Mouse (Mus musculus): ENCODE data around the gene Abcc9. TPM values are rescaled to one million over a fixed set of nuclear protein-coding genes. Genes with fewer than 3 reads are reported as not detected.
"Not testable (repeated sequence)": the region's sequence is repeated elsewhere in the genome, so short reads cannot be mapped to it uniquely, and the experiment has no call there.

The Abcc9 gene
- total RNA-seq, 2 experiments from 2014 or later, result 4.2 to 4.8 TPM

GRCm38 (mm10) chr6:142710690-142711089 is 8.6 kb upstream of the Abcc9 start:
- intact Hi-C loops (cut with DNase I), result no loop called here
- no peak for DNase-seq (ENCODE audit: low spot score in 2 of 2)

- intact Hi-C loops (cut with DNase I), result no loop called here
- DNase-seq (ENCODE audit: low spot score in 2 of 2), result no peak
Measured at GRCm38 (mm10) chr6:142708369-142708768, 6.3 kb upstream of the Abcc9 start.

GRCm38 (mm10) chr6:142706688-142707087 is 4.6 kb upstream of the Abcc9 start:
- intact Hi-C loops (cut with DNase I), result no loop called here
- no peak for DNase-seq (ENCODE audit: low spot score in 2 of 2)

- no peak for DNase-seq (ENCODE audit: low spot score in 2 of 2)
- intact Hi-C loops (cut with DNase I), result no loop called here
Measured at GRCm38 (mm10) chr6:142703441-142703930, 1.4 kb upstream of the Abcc9 start.

GRCm38 (mm10) chr6:142701161-142701560 is 954 bp downstream of the Abcc9 start:
- no peak for DNase-seq (ENCODE audit: low spot score in 2 of 2)
- intact Hi-C loops (cut with DNase I), result no loop called here

- intact Hi-C loops (cut with DNase I), result no loop called here
- no peak for DNase-seq (ENCODE audit: low spot score in 2 of 2)
Measured at GRCm38 (mm10) chr6:142700753-142701152, 1.4 kb downstream of the Abcc9 start.

- intact Hi-C loops (cut with DNase I), result no loop called here
- no peak for DNase-seq (ENCODE audit: low spot score in 2 of 2)
Measured at GRCm38 (mm10) chr6:142692085-142692484, 10.0 kb downstream of the Abcc9 start.

GRCm38 (mm10) chr6:142689673-142690072 is 12.4 kb downstream of the Abcc9 start:
- no peak for DNase-seq (ENCODE audit: low spot score in 2 of 2)
- intact Hi-C loops (cut with DNase I), result no loop called here

GRCm38 (mm10) chr6:142682985-142683691 is 19.0 kb downstream of the Abcc9 start:
- intact Hi-C loops (cut with DNase I), result no loop called here
- DNase-seq (ENCODE audit: low spot score in 2 of 2), result no peak

GRCm38 (mm10) chr6:142670021-142670420 is 32.1 kb downstream of the Abcc9 start:
- DNase-seq (ENCODE audit: low spot score in 2 of 2), result no peak
- intact Hi-C loops (cut with DNase I), result no loop called here

- DNase-seq (ENCODE audit: low spot score in 2 of 2), result no peak
- intact Hi-C loops (cut with DNase I), result no loop called here
Measured at GRCm38 (mm10) chr6:142669343-142669742, 32.8 kb downstream of the Abcc9 start.

- DNase-seq (ENCODE audit: low spot score in 2 of 2), result no peak
- intact Hi-C loops (cut with DNase I), result no loop called here
Measured at GRCm38 (mm10) chr6:142668831-142669230, 33.3 kb downstream of the Abcc9 start.

- intact Hi-C loops (cut with DNase I), result no loop called here
- no peak for DNase-seq (ENCODE audit: low spot score in 2 of 2)
Measured at GRCm38 (mm10) chr6:142668419-142668766, 33.7 kb downstream of the Abcc9 start.

GRCm38 (mm10) chr6:142667701-142668418 is 34.3 kb downstream of the Abcc9 start:
- no peak for DNase-seq (ENCODE audit: low spot score in 2 of 2)
- intact Hi-C loops (cut with DNase I), result no loop called here

GRCm38 (mm10) chr6:142662056-142662455 is 40.1 kb downstream of the Abcc9 start:
- intact Hi-C loops (cut with DNase I); DNase-seq (ENCODE audit: low spot score in 2 of 2): not testable (repeated sequence)

- intact Hi-C loops (cut with DNase I), result no loop called here
- DNase-seq (ENCODE audit: low spot score in 2 of 2), result no peak
Measured at GRCm38 (mm10) chr6:142659038-142659437, 43.1 kb downstream of the Abcc9 start.

GRCm38 (mm10) chr6:142654561-142654960 is 47.6 kb downstream of the Abcc9 start:
- intact Hi-C loops (cut with DNase I), result no loop called here
- DNase-seq (ENCODE audit: low spot score in 2 of 2), result no peak

GRCm38 (mm10) chr6:142652175-142652574 is 49.9 kb downstream of the Abcc9 start:
- DNase-seq (ENCODE audit: low spot score in 2 of 2), result no peak
- intact Hi-C loops (cut with DNase I), result no loop called here

- intact Hi-C loops (cut with DNase I), result no loop called here
- DNase-seq (ENCODE audit: low spot score in 2 of 2), result no peak
Measured at GRCm38 (mm10) chr6:142649331-142649730, 52.8 kb downstream of the Abcc9 start.

- no peak for DNase-seq (ENCODE audit: low spot score in 2 of 2)
- intact Hi-C loops (cut with DNase I), result no loop called here
Measured at GRCm38 (mm10) chr6:142645474-142645873, 56.6 kb downstream of the Abcc9 start.

- no peak for DNase-seq (ENCODE audit: low spot score in 2 of 2)
Measured at GRCm38 (mm10) chr6:142639301-142639700, 62.8 kb downstream of the Abcc9 start.

More at GRCm38 (mm10) chr6:142639301-142639700, 62.8 kb downstream of the Abcc9 start:
- intact Hi-C loops (cut with DNase I), result no loop called here
